Mouse (Mus musculus) heart, postnatal 0 days (tissue): ENCODE data around the gene Hdac4. TPM values are rescaled to one million over a fixed set of nuclear protein-coding genes. Genes with fewer than 3 reads are reported as not detected.

ENCODE experiments used
- ATAC-seq: fragments of 200-750 bp; cut with Nextera tagmentation; 2 replicates; pipeline ENCODE4 v1.8.0; 2017; ENCODE audit warnings: low read depth, moderate number of reproducible peaks, moderate library complexity; ENCODE audit not compliant: insufficient read depth
- DNase-seq: peaks from one replicate; pipeline ENCODE4 v3.0.0-alpha.2; 2016; ENCODE audit warnings: low spot score
- H3K27ac ChIP-seq: fragments of 300-500 bp; sonication (generic); 2 replicates; pipeline ENCODE4 v1.5.1; 2014; ENCODE audit warnings: low read depth, mild to moderate bottlenecking
- H3K27me3 ChIP-seq: fragments of 300-500 bp; sonication (generic); 2 replicates; pipeline ENCODE4 v1.6.1; 2014; ENCODE audit warnings: low read length, mixed read lengths; ENCODE audit not compliant: control insufficient read depth, insufficient read depth
- H3K36me3 ChIP-seq: fragments of 300-500 bp; sonication (generic); replicated peaks from 2 replicates; pipeline ENCODE4 v1.6.1; 2014; ENCODE audit warnings: low read length, mixed read lengths; ENCODE audit not compliant: control insufficient read depth, insufficient read depth
- H3K4me1 ChIP-seq: fragments of 300-500 bp; sonication (generic); 2 replicates; pipeline ENCODE4 v1.6.1; 2014; ENCODE audit warnings: antibody characterized with exemption; ENCODE audit not compliant: control insufficient read depth, insufficient read depth
- H3K4me2 ChIP-seq: fragments of 300-500 bp; sonication (generic); 2 replicates; pipeline ENCODE4 v1.6.1; 2014; ENCODE audit warnings: low read depth, mild to moderate bottlenecking, low read length, moderate library complexity
- H3K4me3 ChIP-seq: fragments of 300-500 bp; sonication (generic); 2 replicates; pipeline ENCODE4 v1.5.1; 2014; ENCODE audit warnings: low read depth, low read length
- H3K9ac ChIP-seq: fragments of 300-500 bp; sonication (generic); replicated peaks from 2 replicates; pipeline ENCODE4 v1.6.1; 2014; ENCODE audit warnings: low read depth, low read length, mixed read lengths
- H3K9me3 ChIP-seq: fragments of 300-500 bp; sonication (generic); replicated peaks from 2 replicates; pipeline ENCODE4 v1.6.1; 2016; ENCODE audit warnings: low read length; ENCODE audit not compliant: control insufficient read depth
- CTCF ChIP-seq: IDR thresholded peaks from 2 replicates; pipeline ENCODE4 v1.5.1; 2016; ENCODE audit warnings: antibody characterized with exemption, control low read depth, low read depth
- EP300 ChIP-seq: IDR thresholded peaks from 2 replicates; pipeline ENCODE4 v1.6.1; 2016; ENCODE audit warnings: antibody characterized with exemption, low read depth
- WGBS: fragments of 180-500 bp; shearing (Covaris S2); extraction: QIAGEN DNeasy Blood & Tissue Kit; methylation state at CpG from one replicate; pipeline ENCODE4 v1.1.7; 2014; 5-methylcytosine and 5-hydroxymethylcytosine counted together
- polyA plus RNA-seq: library from polyadenylated mRNA; unstranded; fragments of >200 nt; fragmentation: Nextera tagmentation; extraction: Ambion mirVana; gene quantifications from 2 replicates; pipeline ENCODE4 v1.2.1, GENCODE M21; 2015
- total RNA-seq: library from RNA; depleted of rRNA; stranded (reverse); fragments of >200 nt; gene quantifications from 2 replicates; pipeline ENCODE4 v1.2.3, GENCODE M21; 2014; ENCODE audit warnings: low replicate concordance

The Hdac4 gene
- total and polyA plus RNA-seq, 2 experiments from 2014 or later: 6.8 to 13.0 TPM

- WGBS: 71% methylated on average over 1 of the region's 1 CpGs
- ATAC-seq (no peak), DNase-seq (no peak)
- Histone ChIP-seq H3K4me3 (no peak overlapping the region), H3K4me2 (no peak overlapping the region), H3K9me3 (no peaks in the 10 kb centered on the region), H3K27ac (no peak overlapping the region), H3K27me3 (no peaks in the 10 kb centered on the region), H3K36me3 (peaks cover 80% of the 10 kb centered on the region), H3K4me1 (no peaks in the 10 kb centered on the region), H3K9ac (no peak overlapping the region)
- TF ChIP-seq EP300: no peak
- TF ChIP-seq CTCF: no peak
Measured at GRCm38 (mm10) chr1:91967041-91967440, 228.5 kb downstream of the Hdac4 start.

GRCm38 (mm10) chr1:91964486-91965335 lies 230.8 kb downstream of the Hdac4 start:
- Histone ChIP-seq H3K4me2 (no peak overlapping the region), H3K27me3 (no peaks in the 10 kb centered on the region), H3K9me3 (no peaks in the 10 kb centered on the region), H3K4me1 (no peaks in the 10 kb centered on the region), H3K9ac (no peak overlapping the region), H3K36me3 (peaks cover 75% of the 10 kb centered on the region), H3K27ac (no peak overlapping the region), H3K4me3 (no peak overlapping the region)
- TF ChIP-seq CTCF (no peak), EP300 (no peak)
- WGBS: 82% methylated on average over 9 of the region's 9 CpGs
- no peak for ATAC-seq
- DNase-seq: no peak

- Histone ChIP-seq H3K4me3 (no peak overlapping the region), H3K27ac (no peak overlapping the region), H3K9ac (no peak overlapping the region), H3K9me3 (no peaks in the 10 kb centered on the region), H3K4me1 (no peaks in the 10 kb centered on the region), H3K4me2 (no peak overlapping the region), H3K27me3 (no peaks in the 10 kb centered on the region), H3K36me3 (peaks cover 75% of the 10 kb centered on the region)
- TF ChIP-seq EP300: no peak
- peak; percentile 81 for TF ChIP-seq CTCF
- 44% methylated on average over 1 of the region's 1 CpGs for WGBS
- ATAC-seq (peak; percentile 72; the same call in 1 of the 2 replicates), DNase-seq (peak; percentile 54)
Measured at GRCm38 (mm10) chr1:91962256-91962655, 233.2 kb downstream of the Hdac4 start.

GRCm38 (mm10) chr1:91961231-91961630 lies 234.3 kb downstream of the Hdac4 start:
- Histone ChIP-seq H3K4me3 (no peak overlapping the region), H3K4me1 (no peaks in the 10 kb centered on the region), H3K4me2 (no peak overlapping the region), H3K9me3 (no peaks in the 10 kb centered on the region), H3K27ac (no peak overlapping the region), H3K9ac (no peak overlapping the region), H3K36me3 (peaks cover 74% of the 10 kb centered on the region), H3K27me3 (no peaks in the 10 kb centered on the region)
- DNase-seq (no peak), ATAC-seq (no peak)
- TF ChIP-seq EP300: no peak
- no peak for TF ChIP-seq CTCF
- 69% methylated on average over 8 of the region's 8 CpGs for WGBS

- Histone ChIP-seq H3K27me3 (no peaks in the 10 kb centered on the region), H3K36me3 (peaks cover 75% of the 10 kb centered on the region), H3K9ac (no peak overlapping the region), H3K9me3 (no peaks in the 10 kb centered on the region), H3K27ac (no peak overlapping the region), H3K4me1 (no peaks in the 10 kb centered on the region), H3K4me2 (no peak overlapping the region), H3K4me3 (no peak overlapping the region)
- DNase-seq (no peak), ATAC-seq (no peak)
- WGBS: 72% methylated on average over 3 of the region's 3 CpGs
- TF ChIP-seq CTCF: no peak
- no peak for TF ChIP-seq EP300
Measured at GRCm38 (mm10) chr1:91959891-91960290, 235.6 kb downstream of the Hdac4 start.
